ENCODE assay signal across 22 mouse cellular contexts in the genomic region with DNA sequence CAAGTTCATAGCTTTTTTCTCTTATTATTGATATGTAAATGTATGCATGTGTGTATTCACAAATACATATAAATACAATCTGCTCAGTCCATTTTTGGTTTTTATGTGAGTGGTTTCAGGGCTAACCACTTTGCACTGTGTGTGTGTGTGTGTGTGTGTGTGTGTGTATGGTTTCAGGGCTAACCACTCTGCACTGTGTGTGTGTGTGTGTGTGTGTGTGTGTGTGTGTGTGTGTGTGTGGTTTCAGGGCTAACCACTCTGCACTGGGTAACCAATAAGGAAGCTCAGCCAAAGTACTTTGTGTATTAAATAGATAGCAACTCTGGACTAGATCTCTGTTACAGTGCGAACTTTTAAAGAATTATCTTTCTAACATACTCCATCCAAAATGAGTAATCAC. TPM values are rescaled to one million over a fixed set of nuclear protein-coding genes. Genes with fewer than 3 reads are reported as not detected.
"Had no signal": no experiment of that assay in that cellular context is flagged by ENCODE, and none has a peak within 500 bp of the region (broad histone marks: within the 10 kb centered on the region; RNA-seq: fewer than 3 reads in every experiment).

No protein-coding gene starts in this region.

- ATAC-seq: intestine, postnatal 0 days; lung, postnatal 0 days; midbrain, embryonic 15.5 days had no signal

- H3K9ac ChIP-seq: limb, embryonic 12.5 days; limb, embryonic 15.5 days; lung, embryonic 14.5 days; midbrain, embryonic 12.5 days; midbrain, embryonic 15.5 days; neural tube, embryonic 12.5 days; neural tube, embryonic 15.5 days had no signal

- H3K27me3 ChIP-seq: midbrain, embryonic 15.5 days; neural tube, embryonic 15.5 days had no signal

- H3K4me3 ChIP-seq: layer of hippocampus, adult 2 months; limb, embryonic 12.5 days; limb, embryonic 15.5 days; midbrain, embryonic 12.5 days; midbrain, embryonic 15.5 days; neural tube, embryonic 12.5 days; neural tube, embryonic 15.5 days had no signal

- H3K27ac ChIP-seq: kidney, postnatal 0 days; layer of hippocampus, adult 2 months; limb, embryonic 12.5 days; limb, embryonic 15.5 days; macrophage; midbrain, embryonic 12.5 days; midbrain, embryonic 15.5 days; neural tube, embryonic 12.5 days; neural tube, embryonic 15.5 days had no signal

- H3K9me3 ChIP-seq: limb, embryonic 12.5 days; limb, embryonic 15.5 days; midbrain, embryonic 12.5 days; midbrain, embryonic 15.5 days; neural tube, embryonic 12.5 days; neural tube, embryonic 15.5 days had no signal

- H3K4me2 ChIP-seq: limb, embryonic 12.5 days; limb, embryonic 15.5 days; lung, embryonic 14.5 days; midbrain, embryonic 12.5 days; midbrain, embryonic 15.5 days; neural tube, embryonic 12.5 days; neural tube, embryonic 15.5 days had no signal

- DNase-seq: kidney, adult 2 months; kidney, postnatal 25 days; layer of hippocampus, adult 9-11 months; lung, embryonic 14.5 days; retina, postnatal 1 day; right cerebral cortex, postnatal 25 days; spleen, adult 18-20 months; thymus, adult 18-20 months; thymus, postnatal 14 days; thymus, postnatal 4 days had no signal

- H3K36me3 ChIP-seq: limb, embryonic 12.5 days; limb, embryonic 15.5 days; midbrain, embryonic 12.5 days; midbrain, embryonic 15.5 days; neural tube, embryonic 12.5 days; neural tube, embryonic 15.5 days had no signal

RNA-seq across cellular contexts. Expression of a gene that starts 2.2 kb away (rescaled TPM):
- total RNA-seq: megakaryocyte, adult 5-6 weeks had no signal
- polyA plus RNA-seq: macrophage had no signal
